9 mouse cellular contexts compared by ENCODE assay signal in genomic region chr16:96468698-96469097, GRCm38 (mm10). TPM values are rescaled to one million over a fixed set of nuclear protein-coding genes. Genes with fewer than 3 reads are reported as not detected.
DNase-seq lines count a peak whose midpoint lies in the region; ATAC-seq lines count a peak whose summit lies in the region.
"Had no signal": no experiment of that assay in that cellular context is flagged by ENCODE, and none has a peak within 500 bp of the region (broad histone marks: within the 10 kb centered on the region; RNA-seq: fewer than 3 reads in every experiment).

No protein-coding gene starts in this region.

- H3K27ac ChIP-seq in forebrain, embryonic 12.5 days = no peak overlapping the region
- H3K27ac ChIP-seq in forebrain, embryonic 11.5 days (ENCODE audit: low read depth, low read length) = no peak overlapping the region
- H3K27ac ChIP-seq in neural tube, embryonic 15.5 days (replicated peaks) = 0 out of 2 replicates have a peak overlapping the region, but pooled peaks have one; percentile 39
- H3K27ac ChIP-seq: limb, embryonic 12.5 days had no signal

- whole genome bisulfite sequencing in forebrain, embryonic 12.5 days = 82% methylated on average over 4 of the region's 4 CpGs
- WGBS in forebrain, embryonic 11.5 days = 88% methylated on average over 4 of the region's 4 CpGs
- 68% methylated on average over 4 of the region's 4 CpGs for WGBS in neural tube, embryonic 15.5 days

- ATAC-seq in forebrain, embryonic 12.5 days (ENCODE audit: low FRiP score) = peak; percentile 64; the same call in 1 of the 2 replicates
- no peak for ATAC-seq in forebrain, embryonic 11.5 days (replicated peaks; ENCODE audit: low FRiP score)
- peak; percentile 73 for ATAC-seq in neural tube, embryonic 15.5 days (ENCODE audit: low FRiP score)

- peaks cover 5% of the 10 kb centered on the region; the same call in 1 of the 2 replicates for H3K27me3 ChIP-seq in forebrain, embryonic 12.5 days
- H3K27me3 ChIP-seq in forebrain, embryonic 11.5 days (ENCODE audit: control insufficient read depth, insufficient read depth, low read length) = no peaks in the 10 kb centered on the region
- no peaks in the 10 kb centered on the region for H3K27me3 ChIP-seq in neural tube, embryonic 15.5 days (replicated peaks)

- intact Hi-C loops in heart, postnatal 10 days (cut with DNase I) = loop anchor here (5.0 kb wide), 1 partner anchor 64 kb away; no protein-coding TSS in a partner anchor

- peaks cover 9% of the 10 kb centered on the region for H3K4me1 ChIP-seq in forebrain, embryonic 12.5 days
- H3K4me1 ChIP-seq in forebrain, embryonic 11.5 days (replicated peaks; ENCODE audit: control insufficient read depth, insufficient read depth, low read length) = no peaks in the 10 kb centered on the region
- H3K4me1 ChIP-seq in neural tube, embryonic 15.5 days = peaks cover 35% of the 10 kb centered on the region

- no peaks in the 10 kb centered on the region for H3K36me3 ChIP-seq in forebrain, embryonic 12.5 days (replicated peaks)
- H3K36me3 ChIP-seq in forebrain, embryonic 11.5 days (ENCODE audit: control insufficient read depth, insufficient read depth, low read length) = no peaks in the 10 kb centered on the region
- no peaks in the 10 kb centered on the region for H3K36me3 ChIP-seq in neural tube, embryonic 15.5 days
- H3K36me3 ChIP-seq: limb, embryonic 12.5 days had no signal

- H3K9me3 ChIP-seq in forebrain, embryonic 12.5 days = no peaks in the 10 kb centered on the region
- no peaks in the 10 kb centered on the region for H3K9me3 ChIP-seq in forebrain, embryonic 11.5 days (ENCODE audit: control insufficient read depth, low read length)
- no peaks in the 10 kb centered on the region for H3K9me3 ChIP-seq in neural tube, embryonic 15.5 days (replicated peaks)
- H3K9me3 ChIP-seq: limb, embryonic 12.5 days had no signal

- no peak overlapping the region for H3K4me3 ChIP-seq in forebrain, embryonic 12.5 days (replicated peaks)
- no peak overlapping the region for H3K4me3 ChIP-seq in forebrain, embryonic 11.5 days (ENCODE audit: low read depth, low read length)
- H3K4me3 ChIP-seq in neural tube, embryonic 15.5 days (replicated peaks) = peak overlapping the region; percentile 40
- H3K4me3 ChIP-seq: limb, embryonic 12.5 days had no signal

- no peak overlapping the region for H3K9ac ChIP-seq in forebrain, embryonic 12.5 days
- no peak overlapping the region for H3K9ac ChIP-seq in forebrain, embryonic 11.5 days (ENCODE audit: low read length)
- no peak overlapping the region for H3K9ac ChIP-seq in neural tube, embryonic 15.5 days (replicated peaks)
- H3K9ac ChIP-seq: limb, embryonic 12.5 days had no signal

- H3K4me2 ChIP-seq in forebrain, embryonic 12.5 days = no peak overlapping the region
- no peak overlapping the region for H3K4me2 ChIP-seq in forebrain, embryonic 11.5 days (ENCODE audit: low read depth, low read length, severe bottlenecking)
- peak overlapping the region; percentile 51 for H3K4me2 ChIP-seq in neural tube, embryonic 15.5 days
- H3K4me2 ChIP-seq: limb, embryonic 12.5 days had no signal

- no peak for DNase-seq in forebrain, embryonic 11.5 days (ENCODE audit: low spot score)
- peak; percentile 33 for DNase-seq in adrenal gland, postnatal 25 days
- DNase-seq in heart, postnatal 10 days = peak; percentile 63
- peak; percentile 89 for DNase-seq in layer of hippocampus, adult 9-11 months
- DNase-seq in c-Kit-positive CD71-positive TER-119-positive erythroid progenitor cells, embryonic 14.5 days (ENCODE audit: low spot score) = no peak
- DNase-seq in gastrocnemius, adult 18-20 months (ENCODE audit: low spot score) = no peak

RNA-seq across cellular contexts. Expression of gene Pcp4, which starts 1.3 kb away (rescaled TPM):
- polyA plus RNA-seq in forebrain, embryonic 12.5 days (2016; fragmentation: Nextera tagmentation; extraction: Ambion mirVana) = 34.1 and 35.9 TPM in 2 replicates
- polyA plus RNA-seq in forebrain, embryonic 11.5 days (2014; fragmentation: Nextera tagmentation; extraction: Ambion mirVana) = 7.5 and 9.4 TPM in 2 replicates
- total RNA-seq in adrenal gland, postnatal 25 days (2021) = 9.7 and 12.9 TPM in 2 replicates
- total RNA-seq in heart, postnatal 10 days (2021) = 1 to 10 TPM; 2.6 TPM
- polyA plus RNA-seq in neural tube, embryonic 15.5 days (2015; fragmentation: Nextera tagmentation; extraction: Ambion mirVana) = 446 and 482 TPM in 2 replicates
- total RNA-seq in gastrocnemius, adult 18-20 months (2021) = not detected

RNA-seq across cellular contexts. Expression of gene Itgb2l, which starts 25.3 kb away (rescaled TPM):
- not detected in 2 replicates for polyA plus RNA-seq in forebrain, embryonic 12.5 days (2016; fragmentation: Nextera tagmentation; extraction: Ambion mirVana)
- not detected in 2 replicates for polyA plus RNA-seq in forebrain, embryonic 11.5 days (2014; fragmentation: Nextera tagmentation; extraction: Ambion mirVana)
- total RNA-seq in adrenal gland, postnatal 25 days (2021) = not detected in 2 replicates
- not detected for total RNA-seq in heart, postnatal 10 days (2021)
- polyA plus RNA-seq in neural tube, embryonic 15.5 days (2015; fragmentation: Nextera tagmentation; extraction: Ambion mirVana) = 0.10 and 0.42 TPM in 2 replicates
- total RNA-seq in gastrocnemius, adult 18-20 months (2021) = not detected

Comparison
In these comparisons a context has a peak if more than half of its experiments do, and no peak if none do; other contexts are left out.
1. DNase-seq: peak in adrenal gland, postnatal 25 days (single experiment), heart, postnatal 10 days (2 of 2) and layer of hippocampus, adult 9-11 months (single experiment); none in forebrain, embryonic 11.5 days (single experiment), c-Kit-positive CD71-positive TER-119-positive erythroid progenitor cells, embryonic 14.5 days (single experiment) and gastrocnemius, adult 18-20 months (single experiment).